Mouse (Mus musculus): ENCODE results near the gene Cd40lg. TPM values are rescaled to one million over a fixed set of nuclear protein-coding genes. Genes with fewer than 3 reads are reported as not detected.

The Cd40lg gene
- polyA plus RNA-seq, 1 experiment from 2014 or later: not detected

GRCm38 (mm10) chrX:57216271-57216670, 4.3 kb downstream of the Cd40lg start:
- no peak overlapping the region for H3K4me3 ChIP-seq
- no peaks in the 10 kb centered on the region for H3K27me3 ChIP-seq (ENCODE audit: insufficient read depth, poor library complexity, severe bottlenecking)
- no peak for DNase-seq (ENCODE audit: low spot score)
- H3K9me3 ChIP-seq: no peaks in the 10 kb centered on the region
- no peak overlapping the region for H3K27ac ChIP-seq
- H3K36me3 ChIP-seq: no peaks in the 10 kb centered on the region
- no peaks in the 10 kb centered on the region for H3K4me1 ChIP-seq (replicated peaks)
- 69% methylated on average over 5 of the region's 5 CpGs for WGBS

- Histone ChIP-seq H3K27ac (no peak overlapping the region), H3K4me1 (replicated peaks) (no peaks in the 10 kb centered on the region), H3K9me3 (no peaks in the 10 kb centered on the region), H3K27me3 (ENCODE audit: insufficient read depth, poor library complexity, severe bottlenecking) (no peaks in the 10 kb centered on the region), H3K4me3 (no peak overlapping the region), H3K36me3 (no peaks in the 10 kb centered on the region)
- 94% methylated on average over 5 of the region's 5 CpGs for WGBS
- no peak for DNase-seq (ENCODE audit: low spot score)
Observed at GRCm38 (mm10) chrX:57219563-57219962, 7.6 kb downstream of the Cd40lg start.

GRCm38 (mm10) chrX:57221881-57222280, 9.9 kb downstream of the Cd40lg start:
- Histone ChIP-seq H3K36me3 (no peaks in the 10 kb centered on the region), H3K4me3 (no peak overlapping the region), H3K27me3 (ENCODE audit: insufficient read depth, poor library complexity, severe bottlenecking) (no peaks in the 10 kb centered on the region), H3K4me1 (replicated peaks) (no peaks in the 10 kb centered on the region), H3K9me3 (no peaks in the 10 kb centered on the region), H3K27ac (no peak overlapping the region)
- DNase-seq (ENCODE audit: low spot score): no peak
- 83% methylated on average over 3 of the region's 3 CpGs for WGBS

GRCm38 (mm10) chrX:57223301-57223700, 11.4 kb downstream of the Cd40lg start:
- Histone ChIP-seq H3K9me3 (no peaks in the 10 kb centered on the region), H3K36me3 (no peaks in the 10 kb centered on the region), H3K4me3 (no peak overlapping the region), H3K4me1 (replicated peaks) (no peaks in the 10 kb centered on the region), H3K27me3 (ENCODE audit: insufficient read depth, poor library complexity, severe bottlenecking) (no peaks in the 10 kb centered on the region), H3K27ac (no peak overlapping the region)
- DNase-seq (ENCODE audit: low spot score): no peak
- WGBS: 87% methylated on average over 10 of the region's 10 CpGs

- Histone ChIP-seq H3K4me1 (replicated peaks) (no peaks in the 10 kb centered on the region), H3K4me3 (no peak overlapping the region), H3K36me3 (no peaks in the 10 kb centered on the region), H3K9me3 (no peaks in the 10 kb centered on the region), H3K27ac (no peak overlapping the region), H3K27me3 (ENCODE audit: insufficient read depth, poor library complexity, severe bottlenecking) (no peaks in the 10 kb centered on the region)
- no peak for DNase-seq (ENCODE audit: low spot score)
- 71% methylated on average over 2 of the region's 2 CpGs for WGBS
Observed at GRCm38 (mm10) chrX:57228178-57228577, 16.2 kb downstream of the Cd40lg start.

GRCm38 (mm10) chrX:57233596-57233995, 21.7 kb downstream of the Cd40lg start:
- no peak for DNase-seq (ENCODE audit: low spot score)
- WGBS: 80% methylated on average over 2 of the region's 2 CpGs

GRCm38 (mm10) chrX:57235982-57236381, 24.0 kb downstream of the Cd40lg start:
- no peaks in the 10 kb centered on the region for H3K36me3 ChIP-seq
- H3K27ac ChIP-seq: no peak overlapping the region
- no peak for DNase-seq (ENCODE audit: low spot score)
- no peaks in the 10 kb centered on the region for H3K27me3 ChIP-seq (ENCODE audit: insufficient read depth, poor library complexity, severe bottlenecking)
- no peak overlapping the region for H3K4me3 ChIP-seq
- H3K9me3 ChIP-seq: no peaks in the 10 kb centered on the region
- WGBS: 70% methylated on average over 4 of the region's 4 CpGs
- no peaks in the 10 kb centered on the region for H3K4me1 ChIP-seq (replicated peaks)

More at GRCm38 (mm10) chrX:57233596-57233995, 21.7 kb downstream of the Cd40lg start:
- Histone ChIP-seq H3K27me3 (ENCODE audit: insufficient read depth, poor library complexity, severe bottlenecking) (no peaks in the 10 kb centered on the region), H3K27ac (no peak overlapping the region), H3K4me1 (replicated peaks) (no peaks in the 10 kb centered on the region), H3K4me3 (no peak overlapping the region), H3K9me3 (no peaks in the 10 kb centered on the region), H3K36me3 (no peaks in the 10 kb centered on the region)

- Histone ChIP-seq H3K36me3 (no peaks in the 10 kb centered on the region), H3K27me3 (ENCODE audit: insufficient read depth, poor library complexity, severe bottlenecking) (no peaks in the 10 kb centered on the region), H3K27ac (no peak overlapping the region), H3K4me3 (no peak overlapping the region), H3K4me1 (replicated peaks) (no peaks in the 10 kb centered on the region), H3K9me3 (no peaks in the 10 kb centered on the region)
- DNase-seq (ENCODE audit: low spot score): no peak
- 78% methylated on average over 3 of the region's 3 CpGs for WGBS
Observed at GRCm38 (mm10) chrX:57238572-57238971, 26.6 kb downstream of the Cd40lg start.

- Histone ChIP-seq H3K27me3 (ENCODE audit: insufficient read depth, poor library complexity, severe bottlenecking) (no peaks in the 10 kb centered on the region), H3K9me3 (no peaks in the 10 kb centered on the region), H3K4me1 (replicated peaks) (no peaks in the 10 kb centered on the region), H3K36me3 (no peaks in the 10 kb centered on the region), H3K27ac (no peak overlapping the region), H3K4me3 (no peak overlapping the region)
- WGBS: 70% methylated on average over 7 of the region's 7 CpGs
- DNase-seq (ENCODE audit: low spot score): no peak
Observed at GRCm38 (mm10) chrX:57253329-57254055, 41.5 kb downstream of the Cd40lg start.

GRCm38 (mm10) chrX:57260744-57261143, 48.8 kb downstream of the Cd40lg start:
- Histone ChIP-seq H3K27me3 (ENCODE audit: insufficient read depth, poor library complexity, severe bottlenecking) (no peaks in the 10 kb centered on the region), H3K9me3 (no peaks in the 10 kb centered on the region), H3K4me1 (replicated peaks) (no peaks in the 10 kb centered on the region), H3K36me3 (no peaks in the 10 kb centered on the region), H3K27ac (no peak overlapping the region), H3K4me3 (no peak overlapping the region)
- DNase-seq (ENCODE audit: low spot score): no peak
- 53% methylated on average over 2 of the region's 2 CpGs for WGBS

- no peaks in the 10 kb centered on the region for H3K27me3 ChIP-seq (ENCODE audit: insufficient read depth, poor library complexity, severe bottlenecking)
- 82% methylated on average over 4 of the region's 4 CpGs for WGBS
- no peak overlapping the region for H3K27ac ChIP-seq
- no peak for DNase-seq (ENCODE audit: low spot score)
- H3K36me3 ChIP-seq: no peaks in the 10 kb centered on the region
- no peak overlapping the region for H3K4me3 ChIP-seq
- no peaks in the 10 kb centered on the region for H3K9me3 ChIP-seq
- H3K4me1 ChIP-seq (replicated peaks): no peaks in the 10 kb centered on the region
Observed at GRCm38 (mm10) chrX:57263515-57263914, 51.6 kb downstream of the Cd40lg start.
